Mouse (Mus musculus) lung, postnatal 36 days (tissue): ENCODE measurements around the gene Iqcj.
A peak's percentile ranks its signal among the peaks of the same experiment; 100 is the strongest.

Experiments used
- DNase-seq: peaks from one replicate; pipeline ENCODE4 v3.0.0; 2022; ENCODE audit warnings: mixed read lengths

Gene Iqcj

DNA sequence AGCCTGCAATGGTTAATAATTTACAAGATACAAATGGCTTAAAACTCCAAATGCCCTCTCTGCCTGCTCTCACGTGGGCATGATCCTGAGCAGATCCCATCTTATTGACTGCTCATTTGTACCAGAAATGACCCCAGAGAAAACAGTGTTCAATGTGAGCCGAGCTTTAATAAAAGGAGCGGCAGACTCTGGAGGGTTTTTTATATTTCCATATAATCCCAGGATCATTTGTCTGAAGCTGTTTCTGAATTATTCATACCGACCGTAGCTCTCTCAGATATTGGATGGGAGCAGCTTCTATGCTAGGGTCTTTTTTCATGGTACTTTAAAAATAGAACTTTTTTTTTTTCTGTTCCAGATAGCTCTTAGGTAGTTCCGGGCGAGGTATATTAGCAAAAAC is 67.7 kb downstream of the Iqcj start:
- no peak for DNase-seq

DNA sequence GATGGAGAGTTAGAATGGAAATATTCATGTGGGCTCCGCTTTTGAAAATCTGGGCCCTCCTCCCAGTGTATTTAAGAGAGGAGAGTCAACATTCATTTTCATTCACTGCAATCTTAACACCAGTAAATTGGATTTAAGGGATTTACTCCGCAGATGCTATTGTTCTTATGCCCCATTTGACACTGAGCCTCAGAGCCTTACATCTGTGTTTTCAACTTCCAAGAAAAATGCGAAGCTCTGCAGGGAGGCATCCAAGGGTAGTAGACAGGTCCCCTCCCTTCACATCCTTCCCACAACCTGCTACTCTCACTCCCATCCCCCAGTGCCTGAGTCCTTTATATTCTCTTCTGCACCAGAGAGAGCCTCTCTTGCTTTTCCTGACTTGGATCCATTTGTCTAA is 68.1 kb downstream of the Iqcj start:
- DNase-seq = no peak

DNA sequence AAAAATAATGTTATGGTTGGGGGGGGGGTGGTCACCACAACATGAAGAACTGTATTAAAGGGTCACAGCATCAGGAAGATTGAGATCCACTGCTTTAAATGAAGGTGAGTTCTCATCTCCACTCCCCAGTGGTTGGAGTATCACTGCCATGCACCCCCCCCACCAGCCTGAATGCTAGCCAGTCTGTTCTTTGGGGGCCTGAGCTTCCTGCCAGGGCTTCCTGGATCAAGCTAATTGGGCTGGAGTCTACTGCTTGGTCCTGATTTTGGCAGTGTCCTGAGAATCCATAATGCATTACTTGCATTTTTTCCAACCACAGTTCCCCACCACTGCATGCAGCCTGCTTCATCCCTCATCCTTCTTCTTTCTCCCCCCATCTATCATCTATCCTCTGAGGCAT is 68.7 kb downstream of the Iqcj start:
- DNase-seq = no peak

DNA sequence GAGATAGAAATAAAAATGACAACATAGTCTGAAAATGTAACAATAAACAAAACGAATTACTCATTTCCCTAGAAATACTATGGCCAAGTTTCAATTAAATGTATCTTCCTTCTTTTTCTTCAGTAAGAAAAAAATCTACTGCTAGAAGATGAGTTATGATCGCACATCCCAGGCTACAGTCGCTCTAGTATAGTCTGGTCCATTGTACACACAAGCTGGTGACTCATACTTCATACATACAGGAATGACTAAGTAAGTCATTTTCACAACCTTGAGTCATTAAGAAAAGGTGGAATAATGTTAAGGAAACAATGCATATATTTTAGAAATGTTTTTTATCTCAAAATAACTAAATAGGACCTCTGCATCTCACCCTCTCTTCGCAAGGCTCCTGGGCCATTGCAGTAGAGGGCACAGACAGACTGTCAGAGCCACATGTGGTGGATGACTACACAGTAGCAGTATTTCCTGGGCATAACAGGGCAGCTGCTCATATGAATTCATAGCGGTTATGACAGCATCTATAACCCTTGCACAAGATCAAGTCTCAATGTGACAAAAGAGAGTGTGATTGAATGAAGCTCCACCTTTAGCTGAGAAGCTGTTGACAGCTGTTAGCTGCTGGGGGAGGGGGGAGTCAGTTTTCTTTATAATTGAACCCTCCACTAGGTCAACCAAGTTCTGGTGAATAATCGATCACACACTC is 70.1 kb downstream of the Iqcj start:
- DNase-seq = no peak

- DNase-seq = no peak
Measured at GRCm38 (mm10) chr3:67974340-67974998, 82.4 kb downstream of the Iqcj start.

GRCm38 (mm10) chr3:67980006-67980405 is 88.0 kb downstream of the Iqcj start:
- DNase-seq = no peak

DNA sequence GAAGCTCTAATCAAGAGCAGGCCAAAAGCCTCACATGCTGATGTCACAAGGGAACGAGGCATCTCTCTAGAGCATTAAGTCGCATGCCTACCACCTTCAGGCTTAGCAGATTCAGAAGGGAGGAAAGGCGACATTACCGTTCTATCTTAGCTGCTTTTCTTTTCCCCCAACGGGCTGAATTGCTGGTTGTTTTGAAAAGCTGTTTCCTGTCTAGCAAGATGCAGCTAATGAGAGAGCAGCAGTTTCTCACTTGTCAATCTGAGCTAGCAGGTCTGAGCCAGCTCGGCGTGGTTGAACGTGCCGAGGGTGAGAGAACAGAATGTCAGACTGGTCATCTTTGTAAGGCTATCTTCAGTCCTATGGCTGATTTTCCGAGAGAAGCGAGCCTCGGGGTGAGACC is 91.3 kb downstream of the Iqcj start:
- no peak for DNase-seq

- no peak for DNase-seq
Measured at GRCm38 (mm10) chr3:68002415-68002814, 110.4 kb downstream of the Iqcj start.

GRCm38 (mm10) chr3:68012342-68012741 is 120.3 kb downstream of the Iqcj start:
- DNase-seq = no peak

GRCm38 (mm10) chr3:68015786-68016185 is 123.8 kb downstream of the Iqcj start:
- DNase-seq = no peak

DNA sequence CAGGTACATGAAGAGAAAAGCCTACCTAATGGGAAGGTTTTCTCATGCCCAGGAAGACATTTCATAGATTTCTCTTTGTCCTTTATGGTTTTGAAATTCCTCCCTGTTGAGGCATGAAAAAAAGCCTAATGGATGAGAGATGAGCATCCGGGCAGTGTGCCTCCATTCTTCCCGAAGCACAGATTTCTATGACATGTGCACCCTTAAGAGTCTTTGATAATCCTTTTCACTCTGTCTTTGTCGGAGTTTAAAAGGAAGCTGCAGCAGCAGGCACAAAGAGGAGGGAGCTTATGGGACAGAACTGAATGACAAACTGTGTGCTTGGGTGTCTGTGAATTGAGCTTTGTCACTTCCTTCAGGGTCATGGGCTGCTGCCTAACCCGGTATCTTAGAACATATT is 127.4 kb downstream of the Iqcj start:
- DNase-seq = no peak

- DNase-seq = no peak
Measured at GRCm38 (mm10) chr3:68036097-68036496, 144.1 kb downstream of the Iqcj start.

DNA sequence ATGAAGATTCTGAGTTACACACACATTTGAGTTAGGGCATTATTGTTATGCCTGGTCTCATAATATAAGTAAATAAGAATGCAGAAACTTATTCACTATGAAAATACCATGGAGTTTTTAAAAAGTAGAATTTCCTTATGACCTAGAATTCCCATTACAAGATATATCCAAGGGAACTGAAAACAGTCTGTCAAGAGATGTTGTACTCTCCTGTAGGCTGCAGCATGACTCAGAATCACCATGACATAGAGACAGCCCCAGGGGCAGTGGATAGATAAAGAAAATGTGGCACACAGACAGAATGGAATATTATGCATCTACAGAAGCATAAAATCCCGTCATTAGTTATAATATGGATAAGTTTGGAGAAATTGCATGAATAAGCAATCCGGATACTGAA is 150.9 kb downstream of the Iqcj start:
- no peak for DNase-seq

GRCm38 (mm10) chr3:68045475-68046416 is 153.7 kb downstream of the Iqcj start:
- DNase-seq = peak; percentile 28

GRCm38 (mm10) chr3:68053538-68053937 is 161.5 kb downstream of the Iqcj start:
- peak; percentile 35 for DNase-seq

DNA sequence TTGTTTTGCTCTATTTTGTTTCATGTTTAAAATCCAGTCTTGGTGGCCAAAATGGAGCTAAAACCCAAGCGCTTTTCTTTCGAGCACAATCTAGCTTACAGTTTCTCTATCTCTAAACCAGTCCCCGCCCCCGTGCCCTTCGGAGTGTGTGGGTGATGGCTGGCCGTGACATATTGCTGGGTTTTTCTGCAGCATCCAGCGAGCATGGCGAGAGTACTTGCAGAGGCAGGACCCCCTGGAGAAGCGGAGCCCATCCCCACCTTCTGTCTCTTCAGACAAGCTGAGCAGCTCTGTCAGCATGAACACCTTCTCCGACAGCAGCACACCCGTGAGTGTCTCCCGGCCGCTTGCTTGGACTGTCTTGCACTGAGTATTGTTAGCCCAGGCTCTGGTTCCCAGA is 163.1 kb downstream of the Iqcj start:
- no peak for DNase-seq

GRCm38 (mm10) chr3:68056373-68057275 is 164.6 kb downstream of the Iqcj start:
- peak; percentile 89 for DNase-seq

GRCm38 (mm10) chr3:68059162-68059800 is 167.3 kb downstream of the Iqcj start:
- peak; percentile 15 for DNase-seq

- DNase-seq = peak; percentile 56
Measured at GRCm38 (mm10) chr3:68064731-68065130, 172.7 kb downstream of the Iqcj start, which contains the start of gene Schip1. TSS of gene Schip1 (plus strand) at chr3:68064802.

DNA sequence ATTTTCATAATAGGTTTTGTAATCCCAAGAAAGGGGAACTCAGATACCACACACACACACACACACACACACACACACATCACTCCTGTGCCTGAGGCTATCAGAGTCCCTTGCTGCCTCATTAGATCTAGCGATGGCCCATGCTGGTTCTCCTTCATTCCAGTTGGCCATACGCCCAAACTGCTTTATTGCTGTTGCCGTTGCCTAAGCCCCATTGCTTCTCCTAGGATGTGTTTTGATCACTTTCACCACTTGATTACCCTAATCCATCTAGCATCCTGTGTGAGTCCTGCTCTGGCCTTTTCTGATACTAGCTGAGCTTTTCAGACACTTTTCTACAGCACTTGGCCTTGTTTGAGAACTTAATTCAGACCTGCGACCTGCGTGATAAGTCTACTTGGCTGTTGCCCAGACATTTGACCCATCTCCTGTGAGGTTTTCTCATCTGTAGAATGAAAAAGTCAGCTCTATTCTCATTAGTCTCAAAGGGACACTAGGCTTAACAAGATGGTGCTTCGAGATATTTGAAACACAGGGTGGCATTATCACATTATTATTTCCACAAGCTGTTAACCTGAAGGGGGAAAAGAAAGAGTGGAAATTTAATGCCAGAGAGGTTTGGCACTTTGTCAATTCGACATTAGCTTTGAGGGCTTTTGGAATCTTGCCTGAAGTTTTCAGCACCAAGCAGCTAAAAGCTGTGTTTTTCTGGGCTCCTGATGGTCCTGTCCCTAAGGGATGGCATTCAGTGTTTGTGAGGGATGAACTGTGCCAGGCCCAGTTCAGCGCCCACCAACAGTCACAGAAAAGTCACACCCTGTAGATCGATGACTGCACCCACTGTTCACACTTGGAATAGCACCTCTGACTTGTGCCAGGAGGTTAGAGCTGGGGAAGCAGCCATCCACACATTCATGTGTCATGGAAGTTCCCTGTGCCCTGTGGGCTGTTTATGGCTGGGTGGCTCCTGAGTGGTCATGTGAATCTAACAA is 179.7 kb downstream of the Iqcj start:
- DNase-seq = no peak

- DNase-seq = no peak
Measured at GRCm38 (mm10) chr3:68077406-68077805, 185.4 kb downstream of the Iqcj start.
